Mouse (Mus musculus) kidney, postnatal 4 days (tissue): ENCODE measurements around the gene Slc17a4.

Experiments
- DNase-seq, 2 experiments: peaks; one replicate each; pipeline ENCODE4 v3.0.0; 2021; ENCODE audit warnings: mixed read lengths in 2 of 2

Gene Slc17a4

DNA sequence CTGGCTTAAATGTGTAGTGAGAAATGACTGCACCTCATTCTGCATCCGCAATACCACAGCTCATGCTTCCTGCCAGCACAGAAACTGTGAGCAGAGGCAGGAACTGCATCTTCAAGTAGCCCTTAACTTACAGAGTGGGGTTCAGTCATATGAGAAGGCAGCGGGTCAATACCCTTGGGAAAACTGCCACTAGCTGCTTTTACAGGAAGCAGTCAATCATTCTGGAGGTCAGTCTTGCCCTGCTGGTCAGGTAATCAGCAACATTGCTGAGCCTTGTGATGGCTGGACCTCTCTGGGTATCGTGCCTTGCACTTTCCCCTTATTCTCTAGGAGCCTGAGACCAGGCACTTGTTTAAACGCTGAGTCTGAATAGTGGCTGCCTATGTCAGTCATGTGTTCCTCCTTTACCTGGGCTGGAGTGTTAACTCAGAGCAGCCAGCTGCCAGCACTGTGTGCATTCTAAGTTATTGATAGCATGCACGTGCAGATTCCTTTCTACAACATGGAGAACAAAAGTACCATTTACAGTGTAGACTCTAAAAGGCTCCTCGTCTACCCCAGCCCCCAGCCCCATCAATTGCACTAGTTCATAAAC, 25.7 kb downstream of the Slc17a4 start:
- peak; percentile 13 to 31 for DNase-seq

DNA sequence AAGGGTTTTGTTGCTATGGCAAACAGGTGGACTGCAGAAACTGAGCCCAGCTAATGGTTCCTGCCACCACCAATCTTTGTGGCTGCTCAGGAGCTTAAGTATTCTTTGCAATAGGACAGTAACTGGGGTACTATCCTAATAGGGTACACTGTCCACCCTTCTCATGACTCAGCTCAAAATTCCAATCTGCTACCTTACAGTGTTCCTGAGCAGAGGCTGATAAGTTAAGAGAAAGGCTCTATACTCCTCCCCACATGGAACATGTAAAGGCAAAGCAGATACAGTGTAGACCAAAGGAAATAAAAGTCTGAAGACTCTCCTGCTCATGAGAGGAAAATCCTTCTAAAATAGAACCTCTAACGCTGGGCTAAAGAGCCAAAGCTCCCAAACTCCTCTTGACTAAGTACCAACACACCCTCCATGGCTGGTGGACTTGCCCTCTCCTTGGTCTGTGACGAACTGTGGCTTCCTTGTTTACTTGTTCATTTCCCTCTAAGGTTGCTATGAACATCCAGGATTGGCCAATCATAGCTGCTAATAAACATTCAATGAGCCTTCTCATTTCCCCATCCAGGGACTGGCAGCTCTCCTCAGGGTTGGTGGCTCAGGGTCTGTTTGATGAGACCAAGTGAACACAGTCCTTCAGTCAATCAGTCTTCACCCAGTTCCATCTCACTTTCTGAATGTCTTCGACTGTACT, 27.6 kb downstream of the Slc17a4 start:
- DNase-seq: no peak

DNA sequence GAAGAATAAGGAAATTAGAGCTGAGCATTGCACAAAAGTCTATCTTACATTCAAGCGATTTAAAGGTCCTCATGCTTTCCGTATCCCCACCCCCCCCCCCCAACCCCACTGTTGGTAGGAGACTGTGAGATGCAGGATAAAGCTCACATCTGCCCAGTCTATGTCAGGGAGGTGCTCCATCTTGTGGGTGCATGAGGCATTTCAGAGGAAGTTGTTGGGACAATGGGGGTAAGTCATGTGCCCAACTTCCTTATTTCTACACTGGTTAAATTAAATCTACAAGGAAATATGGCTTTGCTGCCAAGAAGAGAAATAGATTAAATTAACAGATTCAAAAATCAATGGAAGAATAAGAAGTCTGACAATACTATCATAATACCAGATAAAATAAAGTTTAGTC, 29.3 kb downstream of the Slc17a4 start:
- DNase-seq: peak; percentile 25 to 40

DNA sequence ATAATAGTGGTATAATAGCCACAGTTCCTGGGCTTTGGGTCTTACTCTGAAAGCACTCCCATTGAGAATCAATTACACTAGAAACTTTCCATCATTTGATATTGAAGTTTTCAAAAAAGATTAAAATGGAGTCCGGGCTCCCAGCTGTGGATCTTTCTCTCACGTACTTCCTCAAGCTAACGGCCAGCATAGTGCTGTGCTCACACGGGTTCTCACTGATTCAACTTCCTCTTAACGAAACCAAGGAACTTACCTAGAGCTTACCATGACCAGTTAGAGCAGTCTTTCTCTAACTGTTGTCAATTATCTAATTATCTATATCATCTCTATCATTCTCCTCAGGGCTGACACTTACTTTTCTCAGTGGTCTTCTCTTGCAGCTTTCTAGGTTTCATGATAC, 35.2 kb downstream of the Slc17a4 start:
- no peak for DNase-seq

DNA sequence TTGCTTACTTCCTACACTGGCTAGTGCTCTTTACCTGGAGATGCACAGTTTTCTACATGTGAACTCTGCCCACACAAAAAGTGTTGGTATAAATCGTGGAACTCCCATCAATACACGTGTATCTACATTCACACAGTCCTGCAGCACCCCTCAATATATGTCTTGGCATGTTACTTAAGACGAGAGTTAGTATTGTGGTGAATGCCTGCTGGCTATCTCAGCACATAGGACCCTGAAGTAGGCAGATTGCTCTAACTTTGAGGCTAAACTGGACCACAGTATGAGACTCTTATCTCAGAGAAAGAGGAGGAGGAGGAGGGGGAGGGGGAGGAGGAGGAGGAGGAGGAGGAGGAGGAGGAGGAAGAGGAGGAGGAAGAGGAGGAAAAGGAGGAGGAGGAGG, 35.7 kb downstream of the Slc17a4 start:
- DNase-seq: no peak

DNA sequence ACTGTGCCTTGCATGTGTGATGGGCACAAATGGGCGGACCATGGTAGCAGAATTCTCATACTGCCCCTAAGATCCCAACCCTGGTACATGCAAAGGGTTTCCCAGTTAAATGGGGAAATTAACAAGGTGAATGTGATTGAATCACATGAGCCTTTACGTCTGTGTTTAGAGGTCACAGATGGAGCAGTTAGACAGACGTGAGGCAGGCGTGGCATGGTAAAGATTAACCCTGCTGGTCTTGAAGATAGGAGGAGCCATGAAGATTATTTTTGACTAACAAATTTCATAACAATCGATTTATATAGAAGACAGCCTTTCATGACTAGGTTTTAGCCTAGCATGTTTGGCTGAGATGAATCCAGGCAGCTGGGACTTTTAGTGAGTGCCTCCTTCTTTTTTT, 41.7 kb downstream of the Slc17a4 start:
- DNase-seq: no peak

DNA sequence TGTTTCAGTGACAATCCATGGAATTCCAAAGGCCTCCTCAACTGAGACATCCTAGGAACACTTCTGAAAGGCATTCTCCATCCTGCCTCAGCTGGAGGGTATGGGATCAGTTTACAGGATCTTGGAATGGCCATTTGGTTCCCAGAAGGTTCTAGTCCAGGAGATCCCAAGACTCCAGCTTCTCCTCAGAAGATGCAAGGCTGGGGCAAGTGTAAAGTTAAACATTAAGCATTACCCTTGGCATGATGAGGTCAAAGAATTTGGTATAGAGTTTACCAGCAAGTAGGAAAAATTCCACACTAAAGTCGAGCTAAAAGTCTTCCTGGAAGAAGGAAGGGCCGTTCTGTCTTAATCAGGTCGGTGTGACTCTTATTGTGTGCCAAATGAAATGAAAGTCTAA, 44.8 kb downstream of the Slc17a4 start:
- no peak for DNase-seq

DNA sequence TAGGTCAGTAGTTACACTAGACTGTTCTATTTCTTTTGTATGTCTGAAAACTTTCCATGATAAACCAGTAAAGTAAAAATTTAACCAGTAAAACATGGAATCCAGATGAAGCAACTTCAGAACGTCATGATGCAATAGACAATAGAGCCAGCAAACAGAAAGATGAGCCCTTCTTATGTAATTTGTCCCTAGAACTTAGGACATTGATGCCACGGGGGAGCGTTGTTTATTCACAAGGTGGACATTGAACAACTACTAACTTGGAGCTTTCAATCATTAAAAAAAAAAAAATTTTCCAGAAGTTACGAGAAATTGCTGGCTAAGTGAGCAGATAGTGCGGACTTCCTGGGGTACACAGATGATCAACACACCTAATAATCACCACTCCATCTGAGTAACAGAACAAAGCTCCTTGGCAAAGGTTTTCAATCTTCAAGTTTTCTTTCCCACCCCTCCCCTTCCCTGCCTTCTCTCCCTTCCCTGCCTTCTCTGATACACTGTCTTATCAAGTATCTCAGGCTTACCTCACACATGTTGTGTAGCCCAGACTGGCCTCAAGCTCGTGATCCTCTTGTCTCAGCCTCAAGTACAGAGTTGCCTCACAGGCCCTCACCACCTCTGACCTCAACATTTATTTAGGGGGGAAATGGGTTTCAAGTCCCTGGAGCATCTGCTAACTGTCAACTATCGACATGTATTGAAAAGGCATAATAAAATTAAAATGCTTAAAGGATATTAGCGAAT, 45.8 kb downstream of the Slc17a4 start:
- DNase-seq: no peak

DNA sequence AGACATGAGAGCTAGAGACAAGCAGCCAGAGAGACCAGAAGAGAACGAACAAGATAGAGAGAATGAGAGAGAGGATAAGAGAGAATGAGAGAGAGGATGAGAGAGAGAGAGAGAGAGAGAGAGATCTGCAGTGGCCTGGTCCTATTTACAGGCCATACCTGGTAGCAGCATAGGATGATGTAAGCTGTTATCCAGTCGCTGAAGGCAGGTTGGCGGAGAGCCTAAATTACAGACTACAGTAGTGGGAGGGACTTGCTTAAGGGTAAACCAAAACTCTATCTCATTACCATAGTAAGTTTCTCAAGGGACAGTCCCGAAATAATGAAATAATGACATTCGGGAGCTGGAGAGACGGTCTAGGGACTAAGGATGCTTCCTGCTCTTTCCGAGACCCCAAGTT, 47.4 kb downstream of the Slc17a4 start, which contains the start of gene Slc17a1:
TSS of gene Slc17a1 (plus strand) at position 346 of the 400 bp plus-strand sequence.
- DNase-seq: no peak

DNA sequence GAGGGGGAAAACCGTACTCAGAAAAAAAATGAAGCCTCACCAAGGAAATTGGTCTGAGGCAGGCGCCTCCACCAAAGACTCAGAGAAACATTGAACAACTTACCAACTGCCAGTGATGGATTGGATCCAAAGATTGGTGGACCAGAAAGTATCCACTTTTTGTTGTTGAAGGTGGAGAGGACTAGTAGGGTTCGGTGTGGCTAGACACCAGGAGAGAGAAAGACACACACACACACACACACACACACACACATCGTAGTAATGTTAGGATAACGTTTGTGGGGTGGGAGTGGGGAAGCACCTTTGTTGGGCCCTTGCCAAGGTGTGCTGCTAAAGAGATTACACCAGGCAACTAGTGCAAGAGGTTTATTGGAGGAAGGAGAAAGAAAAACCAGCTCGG, 47.8 kb downstream of the Slc17a4 start:
- DNase-seq: no peak

DNA sequence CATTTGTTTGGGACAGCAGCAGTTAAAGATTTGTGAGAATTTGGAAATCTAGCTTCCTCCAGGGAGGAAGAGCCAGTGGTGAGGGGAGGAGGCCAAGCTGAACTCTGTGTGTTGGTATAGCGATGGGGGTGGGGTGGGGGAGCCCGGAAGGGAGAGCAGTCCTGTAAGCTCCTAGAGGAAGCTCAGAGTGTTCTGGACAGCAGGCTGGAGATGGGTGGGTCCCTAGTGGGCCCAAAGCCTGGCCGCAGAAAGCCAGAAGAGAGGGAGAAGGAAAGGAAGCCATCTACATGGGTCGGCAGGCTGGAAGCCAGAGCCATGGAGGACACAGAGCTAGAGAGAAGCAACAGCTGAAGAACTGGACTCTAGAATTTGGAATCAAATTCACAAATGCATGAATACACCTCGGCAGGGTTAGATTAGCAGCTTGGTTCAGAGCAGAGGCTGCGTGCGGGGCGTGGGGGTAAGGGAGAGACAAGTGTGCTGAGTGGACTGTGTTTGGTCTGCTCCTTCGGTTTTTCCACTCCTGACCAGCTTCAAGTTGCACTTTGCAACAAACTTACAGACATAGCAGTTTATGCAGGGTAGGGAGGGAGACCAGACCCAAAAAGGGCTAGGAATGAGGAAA, 48.6 kb downstream of the Slc17a4 start:
- peak; percentile 21 to 47 for DNase-seq

DNA sequence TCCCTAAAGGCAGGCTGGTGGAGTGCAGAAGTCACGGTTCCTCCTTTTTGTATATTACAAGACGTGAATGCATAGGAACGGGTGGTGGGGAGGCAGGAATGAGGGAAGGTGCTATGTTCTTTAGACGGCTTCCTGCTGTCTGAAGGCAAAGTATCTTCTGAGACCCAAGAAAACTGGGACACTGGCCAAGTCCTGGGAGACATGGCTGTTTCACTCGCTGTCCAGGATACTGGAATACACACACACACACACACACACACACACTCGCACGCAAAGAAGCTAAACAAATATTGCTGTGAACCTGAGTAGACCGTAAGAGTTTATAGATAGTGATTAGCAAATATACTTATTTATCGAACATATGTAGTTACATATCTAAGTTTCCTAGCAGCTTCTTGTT, 50.1 kb downstream of the Slc17a4 start:
- DNase-seq: peak; percentile 18 to 40

DNA sequence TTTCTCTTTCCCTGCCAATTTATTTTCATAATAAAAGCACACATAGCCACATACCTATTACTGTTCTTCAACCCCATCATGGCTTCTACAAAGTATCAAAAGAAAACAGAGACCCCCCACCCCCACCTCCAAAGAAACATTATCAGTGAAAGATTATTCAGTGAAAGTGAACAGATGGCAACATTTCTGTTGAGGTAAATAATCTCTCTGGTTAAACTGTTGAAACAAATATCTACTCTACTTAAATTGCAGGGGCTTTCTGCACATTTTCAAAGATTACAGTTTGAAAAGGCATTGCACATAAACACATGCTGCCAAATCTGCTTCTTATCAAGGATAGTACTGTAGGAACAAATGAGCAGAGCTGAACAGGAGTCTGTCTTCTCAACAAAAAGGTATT, 53.0 kb downstream of the Slc17a4 start:
- no peak for DNase-seq

DNA sequence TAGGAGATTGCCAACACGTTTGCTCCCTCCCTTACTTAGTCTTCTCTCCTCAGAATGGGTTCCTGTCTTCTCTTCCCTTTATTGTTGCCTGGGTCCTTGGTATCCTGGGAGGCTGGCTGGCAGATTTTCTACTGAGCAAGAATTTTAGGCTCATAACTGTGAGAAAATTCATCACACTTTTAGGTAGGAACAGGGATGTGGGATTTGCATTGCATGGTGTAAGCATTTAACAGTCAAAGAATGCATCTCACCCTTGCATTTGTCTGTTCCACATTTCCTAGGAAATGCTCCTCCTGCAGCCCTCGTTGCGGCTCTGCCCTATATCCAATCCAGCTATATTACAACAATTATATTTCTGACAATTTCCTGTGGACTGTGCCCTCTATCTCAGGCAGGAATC, 58.4 kb downstream of the Slc17a4 start:
- no peak for DNase-seq

DNA sequence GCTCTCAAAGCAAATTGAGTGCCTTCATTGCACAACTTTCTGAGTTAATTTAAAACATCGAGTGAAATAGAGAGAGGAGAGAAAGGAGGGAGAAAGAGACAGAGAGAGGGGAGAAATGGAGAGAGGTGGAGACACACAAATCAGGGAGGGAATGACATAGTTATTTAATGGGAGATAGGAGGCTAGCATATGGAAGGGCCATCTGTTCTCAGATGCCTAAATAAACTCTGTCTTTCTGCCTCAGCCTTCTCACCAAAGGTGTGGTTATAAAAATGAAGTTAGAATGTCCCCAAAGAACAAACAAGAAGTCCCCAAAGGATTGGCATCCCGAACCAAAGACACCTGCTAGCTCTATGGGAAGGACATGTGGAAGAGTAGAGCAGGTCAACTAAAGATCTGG, 65.5 kb downstream of the Slc17a4 start:
- no peak for DNase-seq
